Mouse (Mus musculus) adrenal gland, postnatal 10 days (tissue): ENCODE results near the gene Mrpl57. TPM values are rescaled to one million over a fixed set of nuclear protein-coding genes. Genes with fewer than 3 reads are reported as not detected.

ENCODE experiments used
- DNase-seq: peaks from one replicate; pipeline ENCODE4 v3.0.0; 2021; ENCODE audit warnings: mixed read lengths
- microRNA-seq: library from miRNA; unstranded; fragments of <30 nt; microRNA quantifications from one replicate; pipeline ENCODE4 v1.2.0, GENCODE M21; 2021
- total RNA-seq, 2 experiments: library from RNA; stranded (reverse); gene quantifications; 2 replicates each; pipeline ENCODE4 v1.2.3; 2021

Mrpl57 gene
- total RNA-seq, 2 experiments from 2014 or later = 109 to 115 TPM

DNA sequence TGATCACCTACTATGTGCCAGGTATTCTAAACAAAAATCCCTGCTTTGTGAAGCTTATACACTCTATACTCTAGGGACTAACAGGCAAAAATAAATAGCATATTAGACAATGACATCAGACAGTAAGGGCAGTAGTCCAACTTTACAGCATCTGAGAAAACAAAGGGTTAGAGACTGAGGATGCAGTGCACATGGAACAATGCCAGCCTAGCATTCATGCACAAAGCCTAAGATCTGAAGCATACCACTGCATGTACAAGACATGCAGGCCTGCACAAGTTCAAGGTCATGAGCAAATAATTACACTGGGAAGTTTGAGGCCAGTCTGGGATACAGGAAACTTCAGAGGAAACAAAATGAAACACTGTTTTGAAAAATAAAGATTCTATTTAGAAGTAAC is 33.5 kb downstream of the Mrpl57 start:
- no peak for DNase-seq

DNA sequence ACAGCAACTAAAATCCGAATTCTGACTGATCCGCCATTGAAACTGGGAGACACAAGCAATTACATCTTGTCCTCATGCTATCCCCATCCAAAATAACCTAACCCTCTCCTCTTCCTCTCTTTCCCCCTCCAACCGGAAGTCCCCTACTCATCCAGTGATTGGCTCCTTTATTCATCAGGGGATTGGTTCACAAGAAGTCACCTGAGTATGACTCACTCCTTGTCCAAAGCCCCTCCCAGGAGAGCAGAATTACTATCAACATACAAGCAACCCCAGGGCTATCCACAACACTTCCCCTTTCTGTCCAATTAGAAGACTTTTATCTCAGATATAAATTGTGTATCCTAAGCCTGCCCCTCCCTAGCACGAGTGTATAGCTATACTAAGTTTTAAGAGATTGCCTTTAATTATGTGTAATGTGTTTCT is 36.0 kb downstream of the Mrpl57 start:
- DNase-seq = no peak

DNA sequence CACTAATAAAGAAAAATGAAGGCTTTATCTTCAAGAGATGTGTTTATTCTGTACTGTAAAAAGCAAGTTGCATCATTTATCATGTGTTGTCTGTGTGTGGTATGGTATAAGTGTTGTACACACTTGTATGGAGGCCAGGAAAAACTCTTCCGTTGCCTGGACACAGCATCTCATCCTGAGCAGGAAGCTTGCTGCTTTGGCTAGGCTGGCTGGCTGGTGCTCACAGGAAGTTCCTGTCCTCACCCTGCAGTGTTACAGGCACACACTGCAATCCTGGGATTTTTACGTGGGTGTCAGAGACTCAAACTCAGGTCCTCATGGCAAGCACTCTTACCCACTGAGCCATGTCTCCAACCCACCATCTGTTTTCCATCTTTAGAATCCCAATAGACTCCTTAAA is 37.1 kb downstream of the Mrpl57 start:
- DNase-seq = no peak

DNA sequence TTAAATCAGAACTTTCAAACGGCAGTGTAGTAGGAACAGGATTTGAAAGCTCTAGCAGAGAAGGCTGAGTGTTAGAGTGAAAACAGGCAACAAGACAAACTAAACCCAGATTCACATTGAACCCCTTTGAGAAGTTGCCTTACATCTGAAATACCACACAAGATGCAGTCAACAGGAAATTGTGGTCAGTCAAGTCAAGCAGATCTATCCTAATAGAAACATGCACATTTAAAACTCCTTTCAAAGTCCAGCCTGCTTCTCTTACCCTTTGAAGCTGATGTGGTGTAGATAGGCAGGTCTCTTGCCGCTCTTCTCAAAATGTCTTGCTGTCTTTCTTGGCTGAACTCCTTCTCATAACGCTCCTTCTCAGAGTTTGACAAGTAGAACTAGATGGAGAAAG is 39.2 kb downstream of the Mrpl57 start:
- no peak for DNase-seq

DNA sequence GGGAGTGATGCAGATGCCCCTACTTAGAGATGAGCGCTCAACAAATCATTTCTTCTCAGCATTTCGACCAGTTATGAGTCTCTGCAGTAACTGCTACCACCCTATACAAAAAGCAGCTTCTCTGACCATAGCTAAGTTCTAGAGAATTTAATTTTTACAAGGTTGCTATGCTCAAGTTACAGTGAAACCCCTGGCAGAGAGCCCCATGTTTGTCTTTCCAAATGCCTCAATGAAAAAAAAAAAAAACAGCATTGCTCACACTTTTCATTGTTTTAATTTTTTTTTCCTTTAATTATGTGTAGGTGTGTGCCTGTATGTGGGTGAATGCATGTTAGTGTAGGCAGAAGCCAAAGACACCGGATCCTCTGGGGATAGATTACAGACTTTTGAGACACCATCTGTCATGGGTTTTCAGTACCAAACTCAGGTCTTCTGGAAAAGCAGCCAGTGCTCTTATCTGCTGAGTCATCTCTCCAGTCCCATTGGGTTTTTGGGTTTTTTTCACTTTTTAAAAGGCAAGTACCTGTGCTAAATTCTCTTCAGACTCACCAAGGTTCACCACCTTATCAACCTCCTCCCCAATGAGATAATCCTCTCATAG is 40.7 kb downstream of the Mrpl57 start:
- no peak for DNase-seq

DNA sequence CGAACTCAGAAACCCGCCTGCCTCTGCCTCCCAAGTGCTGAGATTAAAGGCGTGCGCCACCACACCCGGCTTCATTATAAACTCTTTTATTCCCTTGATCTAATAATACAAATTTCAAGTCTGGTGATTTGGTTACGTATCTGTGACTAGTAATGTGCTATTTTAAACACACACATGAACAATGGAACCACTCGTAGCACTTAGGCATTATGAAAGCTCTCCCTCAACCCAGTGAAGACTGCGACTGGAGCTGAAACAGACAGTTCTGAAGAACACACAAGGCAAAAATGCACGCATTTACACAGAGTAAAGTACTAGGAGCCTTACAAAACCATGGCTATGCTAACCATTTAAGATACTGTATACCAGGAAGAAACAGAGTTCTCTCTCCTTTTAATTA is 51.9 kb downstream of the Mrpl57 start:
- no peak for DNase-seq

Small RNA genes within 50 kb of the gene (microRNA-seq; reads per million reads assigned to microRNA genes)
- gene Mir3077 = 2.8 reads per million

Other genes with a start within 250 kb of the Mrpl57 start
- gene Xpo4, start 160.8 kb upstream of the Mrpl57 start, total RNA-seq = 10 to 100 TPM; 20.7 to 28.1 TPM
- 1 to 10 TPM in 1 of 2 experiments, under 1 TPM in 1; 0.94 to 3.9 TPM for gene Gm49361, start 80.1 kb upstream of the Mrpl57 start, total RNA-seq
- 10 to 100 TPM; 33.6 to 34.4 TPM for gene Lats2, start 67.8 kb upstream of the Mrpl57 start, total RNA-seq
- gene Sap18, start 28.1 kb upstream of the Mrpl57 start, total RNA-seq = 10 to 100 TPM; 55.4 to 75.9 TPM
- gene Ska3, start within 50 bp of the Mrpl57 start, total RNA-seq = 1 to 10 TPM; 3.6 to 5.6 TPM
- 10 to 100 TPM; 33.3 to 40.0 TPM for gene Zdhhc20, start 64.0 kb downstream of the Mrpl57 start, total RNA-seq
- 10 to 100 TPM; 55.6 to 60.8 TPM for gene Micu2, start 173.0 kb downstream of the Mrpl57 start, total RNA-seq
- 10 to 100 TPM; 14.7 to 14.8 TPM for gene Fgf9, start 244.3 kb downstream of the Mrpl57 start, total RNA-seq